Mouse (Mus musculus): ENCODE results near the gene Svip.

Svip gene

DNA sequence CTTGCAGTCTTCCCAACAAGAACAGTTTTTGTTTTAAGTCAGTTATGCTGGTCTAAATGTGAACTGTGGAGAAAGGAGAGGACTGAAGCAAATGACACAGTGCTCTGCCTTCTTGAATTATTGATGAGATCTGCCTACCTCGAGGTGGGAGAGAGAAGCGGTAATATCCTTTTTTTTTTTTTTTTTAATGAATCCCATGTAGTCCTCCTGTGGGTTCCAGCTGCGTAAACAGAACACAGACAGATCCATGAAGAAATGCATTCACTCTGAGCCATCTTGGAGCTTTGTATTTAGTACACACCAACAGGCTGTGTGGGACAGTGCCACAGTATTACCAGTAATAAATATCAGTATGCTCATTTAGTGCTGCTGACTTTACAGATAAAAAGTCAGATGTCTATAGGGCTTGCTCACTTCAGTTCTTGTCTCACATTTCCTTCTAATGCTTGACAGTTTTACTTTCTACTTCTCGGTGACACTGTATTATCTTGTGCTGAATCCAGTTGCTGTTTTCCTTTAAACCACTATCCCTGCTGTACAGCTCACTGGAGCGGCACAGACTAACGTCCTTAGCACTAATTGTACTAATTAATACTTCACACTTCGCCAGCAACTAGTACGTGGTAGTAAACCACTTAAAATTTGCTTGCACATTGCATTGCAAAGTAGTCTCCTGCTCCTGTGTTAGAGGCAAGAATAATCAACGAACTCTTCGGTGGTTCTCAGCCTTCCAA lies 43.4 kb downstream of the Svip start:
- no peak for DNase-seq (ENCODE audit: low read depth, low spot score)

- DNase-seq (ENCODE audit: low read depth, low spot score): no peak
Measured at GRCm38 (mm10) chr7:51960698-51961374, 45.0 kb downstream of the Svip start.

- DNase-seq (ENCODE audit: low read depth, low spot score): no peak
Measured at GRCm38 (mm10) chr7:51957766-51958165, 48.1 kb downstream of the Svip start.

- peak; percentile 23 for DNase-seq (ENCODE audit: low read depth, low spot score)
Measured at GRCm38 (mm10) chr7:51955424-51956041, 50.3 kb downstream of the Svip start.
